ENCODE assay signal across 13 mouse cellular contexts in the genomic region with DNA sequence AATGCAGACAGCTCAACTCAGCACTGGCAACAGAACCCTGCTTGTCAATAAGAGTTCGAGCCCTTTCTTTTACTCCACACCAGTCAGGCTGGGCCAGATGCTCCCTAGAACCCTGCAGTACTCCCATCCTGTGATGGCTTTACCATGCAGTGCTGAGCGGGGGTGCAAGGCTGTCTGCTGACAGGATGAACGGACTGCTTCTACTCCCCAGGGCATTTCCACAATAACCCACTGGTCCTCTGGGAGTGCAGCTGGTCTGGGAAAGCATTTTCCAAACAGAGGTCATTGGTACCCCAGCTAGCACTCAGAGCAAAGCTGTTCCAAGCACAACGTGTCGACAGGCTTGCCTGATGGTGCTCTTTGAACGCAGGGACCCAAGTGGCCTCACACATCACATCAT.
"Had no signal": no experiment of that assay in that cellular context is flagged by ENCODE, and none has a peak within 500 bp of the region (broad histone marks: within the 10 kb centered on the region; RNA-seq: fewer than 3 reads in every experiment).

No protein-coding gene starts in this region.

- H3K9me3 ChIP-seq: liver, embryonic 12.5 days; liver, embryonic 15.5 days had no signal

- H3K4me1 ChIP-seq: liver, embryonic 12.5 days; liver, embryonic 15.5 days had no signal

- H3K4me3 ChIP-seq: limb, embryonic 12.5 days; liver, embryonic 12.5 days; liver, embryonic 15.5 days had no signal

- DNase-seq: kidney, adult 18-20 months; kidney, adult 9 months; kidney, postnatal 14 days; liver; lung, adult 18-20 months; midbrain, embryonic 14.5 days; thymus, adult 18-20 months; thymus, postnatal 14 days; thymus, postnatal 4 days had no signal

- H3K9ac ChIP-seq: limb, embryonic 12.5 days; liver, embryonic 12.5 days; liver, embryonic 15.5 days had no signal

- H3K4me2 ChIP-seq: limb, embryonic 12.5 days; liver, embryonic 12.5 days; liver, embryonic 15.5 days; midbrain, embryonic 11.5 days had no signal

- H3K27ac ChIP-seq: limb, embryonic 12.5 days; liver, embryonic 12.5 days; liver, embryonic 15.5 days had no signal

- H3K36me3 ChIP-seq: limb, embryonic 12.5 days; liver, embryonic 12.5 days; liver, embryonic 15.5 days had no signal

- ATAC-seq: liver, embryonic 12.5 days had no signal
